Mouse (Mus musculus) C2C12 (cell line): ENCODE results near the gene Sh3rf3. TPM values are rescaled to one million over a fixed set of nuclear protein-coding genes. Genes with fewer than 3 reads are reported as not detected.
"Not testable (repeated sequence)": the region's sequence is repeated elsewhere in the genome, so short reads cannot be mapped to it uniquely, and the experiment has no call there.

ENCODE experiments used
- H3K27me3 ChIP-seq: one replicate; pipeline ENCODE4 v1.6.1; 2011; ENCODE audit not compliant: control insufficient read depth, insufficient read depth, insufficient read length
- H3K36me3 ChIP-seq: one replicate; pipeline ENCODE4 v1.6.1; 2011; ENCODE audit not compliant: control insufficient read depth, insufficient read depth
- H3K4me3 ChIP-seq: one replicate; pipeline ENCODE4 v1.5.1; 2011; ENCODE audit warnings: mild to moderate bottlenecking, control low read depth; ENCODE audit not compliant: poor library complexity, insufficient read depth, severe bottlenecking
- H3K79me2 ChIP-seq: one replicate; pipeline ENCODE4 v1.6.1; 2011; ENCODE audit not compliant: control insufficient read depth, insufficient read depth
- H3K79me3 ChIP-seq: one replicate; pipeline ENCODE4 v1.6.1; 2011; ENCODE audit warnings: low read depth, control low read depth
- H3ac ChIP-seq: one replicate; pipeline ENCODE3; 2011; ENCODE audit warnings: low read depth; ENCODE audit not compliant: control insufficient read depth, insufficient read length
- CEBPB ChIP-seq: IDR thresholded peaks from one replicate; pipeline ENCODE4 v1.6.1; 2011; ENCODE audit warnings: low read depth, mild to moderate bottlenecking, control low read depth, moderate library complexity
- CTCF ChIP-seq: IDR thresholded peaks from one replicate; pipeline ENCODE4 v1.5.1; 2011; ENCODE audit not compliant: control insufficient read depth, insufficient read depth, insufficient read length
- FOSL1 ChIP-seq: IDR thresholded peaks from one replicate; pipeline ENCODE4 v1.8.0; 2011; ENCODE audit warnings: mild to moderate bottlenecking, low read length; ENCODE audit not compliant: poor library complexity, insufficient read depth, severe bottlenecking
- MAX ChIP-seq: IDR thresholded peaks from one replicate; pipeline ENCODE4 v1.6.1; 2011; ENCODE audit warnings: mild to moderate bottlenecking, control low read depth
- MYOD1 ChIP-seq: IDR thresholded peaks from one replicate; pipeline ENCODE4 v1.6.1; 2011; ENCODE audit warnings: low read depth; ENCODE audit not compliant: control insufficient read depth, insufficient read length
- MYOG ChIP-seq: IDR thresholded peaks from one replicate; pipeline ENCODE4 v1.6.1; 2011; ENCODE audit not compliant: control insufficient read depth, insufficient read length; ENCODE audit errors: extremely low read depth
- USF1 ChIP-seq: IDR thresholded peaks from one replicate; pipeline ENCODE4 v1.6.1; 2011; ENCODE audit warnings: low read depth, mild to moderate bottlenecking, control low read depth, moderate library complexity
- polyA plus RNA-seq: library from polyadenylated mRNA; unstranded; fragments of >200 nt; fragmentation: generic; extraction: Trizol; gene quantifications from one replicate; pipeline ENCODE4 v1.2.1, GENCODE M21; 2012; ENCODE audit warnings: missing spikeins

Sh3rf3 gene
- polyA plus RNA-seq, 1 experiment = 0.14 TPM

GRCm38 (mm10) chr10:59091988-59092387 is 278.8 kb downstream of the Sh3rf3 start:
- H3K27me3 ChIP-seq = peaks cover 7% of the 10 kb centered on the region

DNA sequence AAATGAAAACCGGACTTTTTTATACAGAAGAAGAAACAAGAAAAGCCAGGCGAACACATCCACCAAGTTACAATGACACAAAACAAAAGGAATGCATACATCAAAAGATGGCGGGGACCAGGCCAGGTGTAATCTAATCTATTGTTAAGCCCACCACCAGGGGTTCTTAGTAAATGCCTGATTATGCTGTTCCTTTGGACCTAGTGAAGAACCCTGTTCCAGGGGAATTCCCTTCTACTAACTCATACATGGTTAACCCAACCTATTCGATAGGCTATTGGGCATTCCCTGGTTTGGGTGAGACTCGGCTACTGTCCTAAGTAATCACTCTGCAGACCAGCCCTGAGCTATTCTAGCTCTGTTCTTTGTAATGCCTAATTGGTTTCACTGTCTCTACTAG is 289.9 kb downstream of the Sh3rf3 start:
- not testable (repeated sequence) for H3K36me3 ChIP-seq, H3K27me3 ChIP-seq, H3K79me2 ChIP-seq, H3K4me3 ChIP-seq, H3ac ChIP-seq, H3K79me3 ChIP-seq

More at GRCm38 (mm10) chr10:59091988-59092387, 278.8 kb downstream of the Sh3rf3 start:
- TF ChIP-seq MAX = no peak
- no peak for TF ChIP-seq USF1
- TF ChIP-seq CTCF = no peak
- H3K36me3 ChIP-seq = no peaks in the 10 kb centered on the region
- no peak overlapping the region for H3ac ChIP-seq
- no peak overlapping the region for H3K4me3 ChIP-seq
- H3K79me3 ChIP-seq = no peaks in the 10 kb centered on the region
- no peaks in the 10 kb centered on the region for H3K79me2 ChIP-seq

DNA sequence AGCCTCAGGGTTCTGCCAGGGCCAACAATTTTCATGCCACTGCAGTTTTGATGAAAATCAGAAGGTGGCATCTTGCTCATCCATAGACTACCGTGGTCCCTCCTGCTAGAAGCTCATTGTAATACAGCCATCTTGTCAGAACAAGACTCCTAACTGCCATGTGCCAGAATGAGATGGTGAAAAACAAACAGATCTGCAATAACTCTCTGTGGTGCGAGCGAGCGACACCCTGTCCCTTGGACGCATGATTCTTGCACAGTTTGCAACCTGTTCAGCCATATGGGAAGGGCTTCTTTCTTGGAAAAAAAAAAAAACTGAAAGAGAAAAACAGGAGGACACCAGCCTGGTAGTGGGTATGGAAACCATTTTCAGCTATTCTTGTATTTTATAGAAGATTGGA is 291.5 kb downstream of the Sh3rf3 start:
- no peak overlapping the region for H3K4me3 ChIP-seq
- no peaks in the 10 kb centered on the region for H3K79me3 ChIP-seq
- TF ChIP-seq CEBPB (no peak), MAX (no peak), CTCF (no peak), MYOD1 (no peak), FOSL1 (no peak), USF1 (no peak), MYOG (no peak)
- no peak overlapping the region for H3ac ChIP-seq
- H3K36me3 ChIP-seq = no peaks in the 10 kb centered on the region
- H3K79me2 ChIP-seq = no peaks in the 10 kb centered on the region
- peaks cover 5% of the 10 kb centered on the region for H3K27me3 ChIP-seq

- no peak overlapping the region for H3ac ChIP-seq
- H3K79me3 ChIP-seq = no peaks in the 10 kb centered on the region
- H3K79me2 ChIP-seq = no peaks in the 10 kb centered on the region
- peaks cover 5% of the 10 kb centered on the region for H3K27me3 ChIP-seq
- no peaks in the 10 kb centered on the region for H3K36me3 ChIP-seq
- TF ChIP-seq MAX (no peak), CEBPB (no peak), CTCF (no peak), MYOG (no peak), USF1 (no peak), FOSL1 (no peak), MYOD1 (no peak)
- no peak overlapping the region for H3K4me3 ChIP-seq
Observed at GRCm38 (mm10) chr10:59105885-59106284, 292.7 kb downstream of the Sh3rf3 start.

DNA sequence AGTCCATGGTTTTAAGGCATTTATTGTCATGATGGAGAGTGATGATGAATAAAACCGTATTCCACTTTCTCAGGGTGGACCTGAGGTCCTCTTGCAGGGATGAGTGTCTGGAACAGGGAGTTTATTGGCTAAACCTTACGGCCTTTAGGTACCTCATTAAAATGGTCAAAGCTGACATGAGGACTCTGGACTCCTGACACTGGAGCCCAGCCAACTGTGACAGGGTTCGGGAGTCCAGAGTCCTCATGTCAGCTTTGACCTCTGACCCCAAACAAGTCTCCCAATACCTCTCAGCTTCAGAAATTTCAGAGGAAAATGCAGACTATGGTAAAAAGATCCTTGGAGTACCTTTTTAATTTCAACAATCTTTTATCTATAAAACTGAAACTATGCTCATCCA is 293.5 kb downstream of the Sh3rf3 start:
- no peaks in the 10 kb centered on the region for H3K36me3 ChIP-seq
- TF ChIP-seq CTCF = no peak
- TF ChIP-seq CEBPB = no peak
- TF ChIP-seq USF1 = no peak
- no peak for TF ChIP-seq MYOD1
- no peak for TF ChIP-seq FOSL1
- no peak for TF ChIP-seq MYOG
- TF ChIP-seq MAX = no peak
- no peak overlapping the region for H3K4me3 ChIP-seq
- H3ac ChIP-seq = no peak overlapping the region
- no peaks in the 10 kb centered on the region for H3K79me2 ChIP-seq
- H3K79me3 ChIP-seq = no peaks in the 10 kb centered on the region
- peaks cover 5% of the 10 kb centered on the region for H3K27me3 ChIP-seq

GRCm38 (mm10) chr10:59109015-59109414 is 295.9 kb downstream of the Sh3rf3 start:
- H3ac ChIP-seq = no peak overlapping the region

More at GRCm38 (mm10) chr10:59109015-59109414, 295.9 kb downstream of the Sh3rf3 start:
- Histone ChIP-seq H3K36me3 (no peaks in the 10 kb centered on the region), H3K27me3 (peaks cover 5% of the 10 kb centered on the region), H3K79me3 (no peaks in the 10 kb centered on the region), H3K4me3 (no peak overlapping the region), H3K79me2 (no peaks in the 10 kb centered on the region)
- TF ChIP-seq USF1 (peak; percentile 42), CTCF (peak; percentile 65), MYOD1 (no peak)
